Mouse (Mus musculus) intestine, embryonic 15.5 days (tissue): ENCODE measurements at regions not wholly inside any gene's neighbourhood (a gene's known extent, or its start where the extent isn't known, plus 50 kb on each side); places are given as distances from the start of the nearest gene placed in this dataset.

Source experiments
- ATAC-seq: fragments of 200-750 bp; cut with Nextera tagmentation; 2 replicates; pipeline ENCODE4 v1.8.0; 2017; ENCODE audit warnings: moderate TSS enrichment, moderate library complexity
- H3K27ac ChIP-seq: fragments of 300-500 bp; sonication (generic); 2 replicates; pipeline ENCODE4 v1.5.1; 2015; ENCODE audit warnings: mild to moderate bottlenecking, inconsistent platforms
- H3K27me3 ChIP-seq: fragments of 300-500 bp; sonication (generic); replicated peaks from 2 replicates; pipeline ENCODE4 v1.6.1; 2015; ENCODE audit warnings: inconsistent platforms
- H3K36me3 ChIP-seq: fragments of 300-500 bp; sonication (generic); 2 replicates; pipeline ENCODE4 v1.6.1; 2015; ENCODE audit warnings: inconsistent platforms
- H3K4me1 ChIP-seq: fragments of 300-500 bp; sonication (generic); replicated peaks from 2 replicates; pipeline ENCODE4 v1.6.1; 2015; ENCODE audit warnings: inconsistent platforms
- H3K4me2 ChIP-seq: fragments of 300-500 bp; sonication (generic); replicated peaks from 2 replicates; pipeline ENCODE4 v1.6.1; 2015; ENCODE audit warnings: mild to moderate bottlenecking, inconsistent platforms
- H3K4me3 ChIP-seq: fragments of 300-500 bp; sonication (generic); replicated peaks from 2 replicates; pipeline ENCODE4 v1.5.1; 2015; ENCODE audit warnings: inconsistent platforms
- H3K9ac ChIP-seq: fragments of 300-500 bp; sonication (generic); 2 replicates; pipeline ENCODE4 v1.6.1; 2015; ENCODE audit warnings: inconsistent platforms
- H3K9me3 ChIP-seq: fragments of 300-500 bp; sonication (generic); 2 replicates; pipeline ENCODE4 v1.6.1; 2016; ENCODE audit warnings: inconsistent platforms
- WGBS: fragments of 180-500 bp; shearing (Covaris S2); methylation state at CpG from one replicate; pipeline ENCODE4 v1.1.7; 2015; 5-methylcytosine and 5-hydroxymethylcytosine counted together

DNA sequence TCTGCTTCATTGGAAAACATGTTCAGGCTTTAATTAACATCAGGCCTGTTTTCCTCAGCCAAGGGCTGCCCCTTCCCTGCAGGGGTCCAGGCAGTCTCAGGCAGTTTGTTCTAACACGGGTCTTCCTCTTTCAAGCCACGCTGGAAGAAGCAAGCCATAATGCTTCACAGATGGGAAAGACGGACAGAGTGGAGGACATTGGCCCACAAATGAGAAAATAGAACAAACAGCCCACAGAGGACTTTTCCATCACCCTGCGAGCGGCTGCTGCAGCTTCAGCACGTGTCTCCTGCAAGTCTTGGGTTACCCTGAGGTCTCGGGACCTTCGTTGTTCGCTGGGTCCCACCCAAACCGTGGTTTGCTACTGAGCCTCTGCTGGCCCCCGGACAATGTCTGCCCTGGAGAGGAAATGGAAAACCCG, 565.9 kb upstream of the 3110018I06Rik start:
- H3K9ac ChIP-seq: no peak overlapping the region

GRCm38 (mm10) chr12:106928389-106928788, 560.0 kb upstream of the 3110018I06Rik start:
- no peak for ATAC-seq
- Histone ChIP-seq H3K4me1 (no peaks in the 10 kb centered on the region), H3K4me3 (no peak overlapping the region), H3K9me3 (no peaks in the 10 kb centered on the region), H3K4me2 (no peak overlapping the region), H3K9ac (no peak overlapping the region), H3K36me3 (no peaks in the 10 kb centered on the region), H3K27ac (no peak overlapping the region), H3K27me3 (no peaks in the 10 kb centered on the region)
- 77% methylated on average over 5 of the region's 5 CpGs for WGBS

More for the DNA sequence above, 565.9 kb upstream of the 3110018I06Rik start:
- 78% methylated on average over 12 of the region's 12 CpGs for WGBS
- ATAC-seq: no peak
- no peak overlapping the region for H3K27ac ChIP-seq
- H3K27me3 ChIP-seq: no peaks in the 10 kb centered on the region
- no peaks in the 10 kb centered on the region for H3K9me3 ChIP-seq
- H3K4me2 ChIP-seq: no peak overlapping the region
- no peak overlapping the region for H3K4me3 ChIP-seq
- H3K4me1 ChIP-seq: no peaks in the 10 kb centered on the region
- no peaks in the 10 kb centered on the region for H3K36me3 ChIP-seq

DNA sequence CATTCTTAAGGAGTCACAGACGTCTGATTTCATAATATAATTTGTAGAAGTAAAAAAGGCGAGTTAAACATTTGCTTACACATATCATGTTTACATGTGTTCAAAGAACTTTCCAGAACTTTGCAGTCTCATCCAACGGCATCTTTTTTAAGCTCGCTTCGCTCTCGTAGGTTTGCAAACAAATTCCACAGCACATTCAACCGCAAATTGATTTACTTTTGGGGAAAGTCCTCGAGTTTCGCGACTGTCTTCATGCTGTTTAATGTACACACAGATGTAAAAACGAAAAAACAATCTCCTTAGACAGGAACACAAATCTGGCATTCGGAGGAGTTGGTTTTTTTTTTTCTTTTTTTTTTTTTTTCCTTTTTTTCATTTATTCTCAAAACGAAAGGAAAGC, 559.3 kb upstream of the 3110018I06Rik start:
- Histone ChIP-seq H3K9ac (no peak overlapping the region), H3K36me3 (no peaks in the 10 kb centered on the region), H3K27me3 (no peaks in the 10 kb centered on the region), H3K27ac (no peak overlapping the region), H3K4me3 (no peak overlapping the region), H3K4me1 (no peaks in the 10 kb centered on the region), H3K9me3 (no peaks in the 10 kb centered on the region), H3K4me2 (no peak overlapping the region)
- ATAC-seq: no peak
- 58% methylated on average over 13 of the region's 13 CpGs for WGBS

DNA sequence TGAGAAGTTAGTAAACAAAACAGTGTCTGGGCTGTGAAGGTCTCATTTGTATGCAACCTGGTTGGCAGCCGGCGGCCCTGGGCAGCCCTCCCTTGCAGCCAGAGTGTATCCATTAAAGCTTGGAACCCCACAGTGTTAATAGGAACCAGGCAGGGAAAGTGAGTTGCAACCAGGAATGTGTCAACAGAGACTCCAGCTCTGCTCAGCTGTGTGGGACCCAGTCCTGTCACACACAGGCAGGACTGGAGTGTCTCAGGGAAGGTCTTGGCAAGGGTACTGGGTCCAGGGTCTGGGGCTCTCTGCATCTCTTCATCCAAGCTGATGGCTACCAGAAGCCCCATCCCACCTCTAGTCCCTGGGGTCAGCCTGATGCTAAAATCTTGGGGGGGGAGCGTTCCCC, 556.8 kb upstream of the 3110018I06Rik start:
- Histone ChIP-seq H3K36me3 (no peaks in the 10 kb centered on the region), H3K27ac (no peak overlapping the region), H3K4me3 (no peak overlapping the region), H3K4me1 (no peaks in the 10 kb centered on the region), H3K27me3 (no peaks in the 10 kb centered on the region), H3K9ac (no peak overlapping the region), H3K4me2 (no peak overlapping the region), H3K9me3 (no peaks in the 10 kb centered on the region)
- WGBS: 72% methylated on average over 3 of the region's 3 CpGs
- ATAC-seq: no peak

DNA sequence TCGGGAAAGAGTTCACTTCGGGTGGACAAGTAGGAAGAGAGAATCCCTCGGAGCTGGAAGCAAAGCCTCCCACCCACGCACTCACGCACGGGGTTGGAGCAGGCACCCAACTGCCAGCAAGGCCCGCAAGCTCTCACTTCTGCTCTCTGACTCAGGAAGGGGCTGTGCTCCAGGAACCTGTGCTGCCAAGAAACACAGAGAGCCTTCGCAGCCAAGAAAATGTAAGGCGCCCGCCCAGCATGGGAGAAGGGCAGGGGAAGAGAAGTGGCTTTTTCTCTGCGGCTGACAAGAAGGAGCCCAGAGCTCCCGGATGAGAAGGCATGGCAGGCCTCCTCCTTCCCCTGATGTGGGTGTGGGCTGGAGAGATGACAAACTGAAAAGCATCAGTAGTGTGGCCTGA, 549.1 kb upstream of the 3110018I06Rik start:
- Histone ChIP-seq H3K27ac (no peak overlapping the region), H3K36me3 (no peaks in the 10 kb centered on the region), H3K27me3 (no peaks in the 10 kb centered on the region), H3K4me1 (no peaks in the 10 kb centered on the region), H3K4me3 (no peak overlapping the region), H3K9ac (no peak overlapping the region), H3K9me3 (no peaks in the 10 kb centered on the region), H3K4me2 (no peak overlapping the region)
- WGBS: 70% methylated on average over 12 of the region's 12 CpGs
- no peak for ATAC-seq

DNA sequence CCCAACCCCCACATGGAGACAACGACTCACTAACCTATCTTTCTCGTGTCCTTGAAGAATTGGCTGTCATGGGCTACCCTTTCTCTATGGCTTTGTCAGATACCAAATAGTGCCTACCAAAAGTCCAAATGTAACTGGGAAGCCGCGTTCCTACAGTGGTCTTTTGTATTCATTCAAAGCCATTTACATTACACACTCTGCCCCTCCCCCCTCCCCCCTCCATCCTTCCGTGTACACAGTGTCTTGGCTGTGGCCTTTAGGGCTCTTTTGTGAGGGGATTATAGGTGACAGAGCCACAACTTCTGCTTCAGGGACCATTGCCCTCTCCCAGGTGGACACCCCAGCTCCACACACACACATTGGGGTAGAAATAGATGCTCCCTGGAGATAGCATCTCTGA, 544.6 kb upstream of the 3110018I06Rik start:
- no peak overlapping the region for H3K4me3 ChIP-seq
- no peak for ATAC-seq
- WGBS: 33% methylated on average over 5 of the region's 5 CpGs

GRCm38 (mm10) chr12:106952621-106953020, 535.8 kb upstream of the 3110018I06Rik start:
- Histone ChIP-seq H3K4me1 (peaks cover 3% of the 10 kb centered on the region; the same call in 1 of the 2 replicates), H3K4me3 (no peak overlapping the region)
- ATAC-seq: no peak

More for the DNA sequence above, 544.6 kb upstream of the 3110018I06Rik start:
- H3K36me3 ChIP-seq: no peaks in the 10 kb centered on the region
- H3K27me3 ChIP-seq: no peaks in the 10 kb centered on the region
- H3K27ac ChIP-seq: no peak overlapping the region
- H3K9ac ChIP-seq: no peak overlapping the region
- no peak overlapping the region for H3K4me2 ChIP-seq
- H3K4me1 ChIP-seq: no peaks in the 10 kb centered on the region
- H3K9me3 ChIP-seq: no peaks in the 10 kb centered on the region

DNA sequence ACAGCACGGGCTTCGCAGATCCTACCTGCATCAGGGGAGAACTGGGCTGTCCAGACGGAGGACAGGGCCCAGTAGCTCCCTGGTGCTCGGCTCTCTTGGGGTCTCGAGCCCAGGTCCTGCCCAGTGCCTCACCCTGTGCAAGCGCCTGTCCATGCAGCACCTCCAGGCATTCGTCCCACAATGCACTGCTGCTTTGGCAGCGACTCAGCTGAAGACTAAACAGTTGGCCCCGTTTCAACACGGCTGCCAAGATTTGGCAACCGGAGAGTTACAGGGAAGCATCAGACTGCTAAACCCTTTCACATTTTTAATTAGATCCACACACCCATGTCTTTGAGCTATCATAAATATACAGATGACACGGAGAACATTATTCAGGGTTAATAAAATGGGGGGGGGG, 532.7 kb upstream of the 3110018I06Rik start:
- Histone ChIP-seq H3K9ac (no peak overlapping the region), H3K27ac (no peak overlapping the region), H3K9me3 (no peaks in the 10 kb centered on the region), H3K36me3 (no peaks in the 10 kb centered on the region), H3K4me1 (peaks cover 3% of the 10 kb centered on the region; the same call in 1 of the 2 replicates), H3K4me2 (no peak overlapping the region), H3K4me3 (no peak overlapping the region), H3K27me3 (no peaks in the 10 kb centered on the region)
- ATAC-seq: 0 out of 2 replicates have a peak, but pooled peaks have one; percentile 28
- WGBS: 58% methylated on average over 12 of the region's 12 CpGs

More at GRCm38 (mm10) chr12:106952621-106953020, 535.8 kb upstream of the 3110018I06Rik start:
- 40% methylated on average over 11 of the region's 11 CpGs for WGBS
- H3K4me2 ChIP-seq: no peak overlapping the region
- no peaks in the 10 kb centered on the region for H3K27me3 ChIP-seq
- H3K27ac ChIP-seq: no peak overlapping the region
- H3K9me3 ChIP-seq: no peaks in the 10 kb centered on the region
- no peak overlapping the region for H3K9ac ChIP-seq
- no peaks in the 10 kb centered on the region for H3K36me3 ChIP-seq

- H3K27ac ChIP-seq: no peak overlapping the region
- no peak overlapping the region for H3K4me2 ChIP-seq
- no peak overlapping the region for H3K9ac ChIP-seq
- ATAC-seq: no peak
- H3K9me3 ChIP-seq: no peaks in the 10 kb centered on the region
- 79% methylated on average over 6 of the region's 6 CpGs for WGBS
- H3K4me3 ChIP-seq: no peak overlapping the region
- no peaks in the 10 kb centered on the region for H3K36me3 ChIP-seq
- peaks cover 3% of the 10 kb centered on the region; the same call in 1 of the 2 replicates for H3K4me1 ChIP-seq
- H3K27me3 ChIP-seq: no peaks in the 10 kb centered on the region
Measured at GRCm38 (mm10) chr12:106956266-106956665, 532.2 kb upstream of the 3110018I06Rik start.

DNA sequence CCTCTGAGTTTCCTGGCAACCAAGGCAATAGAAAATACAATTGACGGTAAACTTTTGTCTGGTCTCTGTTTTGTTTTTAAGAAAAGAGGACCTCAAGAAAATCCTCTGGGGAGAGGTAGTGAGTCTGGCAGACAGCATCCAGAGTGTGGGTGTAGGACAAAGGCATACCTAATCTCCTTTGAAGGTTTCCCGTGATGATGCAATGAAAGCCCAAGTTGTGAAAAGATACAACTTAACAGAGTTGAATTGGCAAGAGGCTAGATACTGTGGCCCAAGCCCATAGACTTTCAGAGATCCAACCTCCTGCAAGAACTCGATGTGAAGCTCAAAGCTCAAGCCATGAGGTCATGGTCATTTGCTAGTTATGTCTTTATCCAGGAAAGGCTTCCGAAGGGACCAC, 526.4 kb upstream of the 3110018I06Rik start:
- H3K9ac ChIP-seq: no peak overlapping the region
- H3K9me3 ChIP-seq: no peaks in the 10 kb centered on the region
- H3K36me3 ChIP-seq: no peaks in the 10 kb centered on the region
- no peaks in the 10 kb centered on the region for H3K27me3 ChIP-seq
- H3K4me1 ChIP-seq: no peaks in the 10 kb centered on the region
- no peak overlapping the region for H3K4me3 ChIP-seq
- 83% methylated on average over 4 of the region's 4 CpGs for WGBS
- H3K27ac ChIP-seq: no peak overlapping the region
- no peak overlapping the region for H3K4me2 ChIP-seq
- ATAC-seq: no peak

DNA sequence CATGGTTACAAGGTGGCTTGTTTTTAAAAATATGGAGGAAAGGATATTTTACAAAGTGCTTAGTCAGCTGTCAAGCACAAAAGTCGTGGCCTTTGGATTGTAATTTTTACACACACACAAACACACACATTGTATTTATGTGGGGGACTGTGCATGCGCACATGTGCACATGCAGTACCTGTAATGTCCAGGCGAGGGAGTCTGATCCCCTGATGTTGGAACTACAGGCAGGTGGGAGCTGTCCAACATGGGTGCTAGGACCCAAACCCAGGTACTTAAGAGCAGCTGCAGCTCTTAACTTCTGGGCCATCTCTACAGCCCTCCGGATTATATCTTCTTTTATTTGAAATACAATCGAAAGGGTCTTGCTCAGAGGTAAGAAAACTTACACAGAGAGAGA, 524.7 kb upstream of the 3110018I06Rik start:
- 68% methylated on average over 5 of the region's 5 CpGs for WGBS

GRCm38 (mm10) chr12:106969873-106970272, 518.6 kb upstream of the 3110018I06Rik start:
- H3K4me2 ChIP-seq: no peak overlapping the region
- ATAC-seq: no peak

More for the DNA sequence above, 524.7 kb upstream of the 3110018I06Rik start:
- Histone ChIP-seq H3K4me3 (no peak overlapping the region), H3K4me2 (no peak overlapping the region), H3K36me3 (no peaks in the 10 kb centered on the region), H3K9ac (no peak overlapping the region), H3K27me3 (no peaks in the 10 kb centered on the region), H3K27ac (no peak overlapping the region), H3K4me1 (no peaks in the 10 kb centered on the region), H3K9me3 (no peaks in the 10 kb centered on the region)
- no peak for ATAC-seq

GRCm38 (mm10) chr12:106992421-106992820, 496.0 kb upstream of the 3110018I06Rik start:
- Histone ChIP-seq H3K27ac (no peak overlapping the region), H3K9me3 (no peaks in the 10 kb centered on the region), H3K27me3 (no peaks in the 10 kb centered on the region), H3K36me3 (no peaks in the 10 kb centered on the region), H3K9ac (no peak overlapping the region), H3K4me1 (no peaks in the 10 kb centered on the region), H3K4me3 (no peak overlapping the region), H3K4me2 (no peak overlapping the region)
- WGBS: 65% methylated on average over 3 of the region's 3 CpGs
- ATAC-seq: no peak

More at GRCm38 (mm10) chr12:106969873-106970272, 518.6 kb upstream of the 3110018I06Rik start:
- Histone ChIP-seq H3K4me1 (no peaks in the 10 kb centered on the region), H3K27me3 (no peaks in the 10 kb centered on the region), H3K27ac (no peak overlapping the region), H3K9me3 (no peaks in the 10 kb centered on the region), H3K4me3 (no peak overlapping the region), H3K36me3 (no peaks in the 10 kb centered on the region), H3K9ac (no peak overlapping the region)
- WGBS: 57% methylated on average over 5 of the region's 5 CpGs
